Mouse (Mus musculus) G1E (cell line): ENCODE results near the gene Atp1b1. TPM values are rescaled to one million over a fixed set of nuclear protein-coding genes. Genes with fewer than 3 reads are reported as not detected.

ENCODE experiments used
- ATAC-seq: 2 replicates; pipeline ENCODE4 v1.8.0; 2016; ENCODE audit warnings: mild to moderate bottlenecking; ENCODE audit not compliant: insufficient number of reproducible peaks, poor library complexity, low FRiP score, severe bottlenecking; ENCODE audit errors: extremely low read depth
- DNase-seq: peaks from one replicate; pipeline ENCODE4 v3.0.0; 2012; ENCODE audit warnings: low spot score
- H3K27me3 ChIP-seq: 2 replicates; pipeline ENCODE4 v1.6.1; 2012; ENCODE audit warnings: mild to moderate bottlenecking, low read length, inconsistent platforms; ENCODE audit not compliant: insufficient read depth
- H3K36me3 ChIP-seq: replicated peaks from 2 replicates; pipeline ENCODE3; 2012; ENCODE audit warnings: mild to moderate bottlenecking, inconsistent platforms
- H3K4me1 ChIP-seq: 2 replicates; pipeline ENCODE4 v1.6.1; 2012; ENCODE audit warnings: low read depth, low read length, inconsistent platforms, mixed read lengths; ENCODE audit not compliant: insufficient read depth
- H3K4me3 ChIP-seq: 2 replicates; pipeline ENCODE4 v1.5.1; 2012; ENCODE audit warnings: low read depth, mild to moderate bottlenecking, inconsistent platforms, low read length, moderate library complexity, mixed read lengths
- H3K9me3 ChIP-seq: replicated peaks from 2 replicates; pipeline ENCODE4 v1.6.1; 2012; ENCODE audit warnings: inconsistent platforms
- CTCF ChIP-seq: IDR thresholded peaks from 2 replicates; pipeline ENCODE4 v1.5.1; 2012; ENCODE audit warnings: low read depth, low read length, inconsistent platforms, mixed read lengths
- GATA1 ChIP-seq: IDR thresholded peaks from 2 replicates; pipeline ENCODE4 v1.6.1; 2012; ENCODE audit warnings: borderline replicate concordance, low read length, inconsistent platforms, mixed read lengths
- GATA2 ChIP-seq: IDR thresholded peaks from 2 replicates; pipeline ENCODE4 v1.6.1; 2012; ENCODE audit warnings: low read depth, low read length, inconsistent platforms, borderline replicate concordance
- POLR2AphosphoS5 ChIP-seq: IDR thresholded peaks from 2 replicates; pipeline ENCODE4 v1.6.1; 2012; ENCODE audit warnings: low read depth, low read length, inconsistent platforms; ENCODE audit not compliant: insufficient replicate concordance
- TAL1 ChIP-seq: conservative IDR thresholded peaks from 2 replicates; pipeline ENCODE4 v1.6.1; 2012; ENCODE audit warnings: low read depth, low read length, inconsistent platforms, mixed read lengths
- polyA plus RNA-seq: library from polyadenylated mRNA; stranded (reverse); fragments of >175 nt; gene quantifications from 2 replicates; pipeline ENCODE4 v1.2.3, GENCODE M21; 2012
- total RNA-seq, 2 experiments: library from RNA; stranded (forward) in 1 of 2; stranded (reverse) in 1 of 2; fragments of 200-1000 nt in 1 of 2; fragments of >200 nt in 1 of 2; fragmentation: Nextera tagmentation in 1 of 2; gene quantifications; 2 replicates each; pipeline ENCODE4 v1.2.3; 2014 to 2017

Atp1b1 gene
- total and polyA plus RNA-seq, 3 experiments = 0.76 TPM; not detected in 2

GRCm38 (mm10) chr1:164453739-164454138 lies 4.4 kb downstream of the Atp1b1 start:
- no peak for TF ChIP-seq CTCF
- no peak for TF ChIP-seq GATA1
- no peak for TF ChIP-seq POLR2AphosphoS5
- no peak for TF ChIP-seq TAL1
- no peak for TF ChIP-seq GATA2
- peaks cover 6% of the 10 kb centered on the region; the same call in 1 of the 2 replicates for H3K27me3 ChIP-seq
- H3K4me1 ChIP-seq = no peaks in the 10 kb centered on the region
- H3K4me3 ChIP-seq = no peak overlapping the region
- DNase-seq = no peak
- no peak for ATAC-seq
- H3K36me3 ChIP-seq = no peaks in the 10 kb centered on the region
- H3K9me3 ChIP-seq = peaks cover 14% of the 10 kb centered on the region

DNA sequence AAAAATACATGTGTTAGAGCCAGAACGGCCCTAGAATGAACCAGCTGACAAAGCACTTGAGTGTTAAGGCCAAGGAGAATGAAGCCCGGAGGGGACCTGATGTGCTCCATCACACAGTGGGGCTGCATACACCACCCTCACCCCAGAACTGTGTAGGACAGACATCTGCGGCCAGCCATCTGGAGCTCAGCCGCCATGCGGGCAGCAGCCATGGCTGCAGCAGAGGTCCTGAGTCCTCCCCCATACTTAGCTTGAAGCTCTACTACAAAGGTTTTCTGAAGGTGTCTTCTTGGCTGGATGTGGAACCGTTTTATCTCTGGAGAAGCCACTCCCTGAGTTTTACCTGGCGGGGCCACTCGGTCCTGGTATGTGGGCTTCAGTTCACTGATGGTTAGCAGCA lies 5.0 kb downstream of the Atp1b1 start:
- peaks cover 8% of the 10 kb centered on the region for H3K9me3 ChIP-seq
- DNase-seq = no peak
- TF ChIP-seq CTCF = no peak
- TF ChIP-seq GATA2 = no peak
- no peak for TF ChIP-seq POLR2AphosphoS5
- no peak for TF ChIP-seq GATA1
- no peak for TF ChIP-seq TAL1
- H3K4me1 ChIP-seq = no peaks in the 10 kb centered on the region
- H3K4me3 ChIP-seq = no peak overlapping the region
- ATAC-seq = no peak
- peaks cover 2% of the 10 kb centered on the region; the same call in 1 of the 2 replicates for H3K27me3 ChIP-seq
- no peaks in the 10 kb centered on the region for H3K36me3 ChIP-seq

- Histone ChIP-seq H3K36me3 (no peaks in the 10 kb centered on the region), H3K4me3 (no peak overlapping the region), H3K4me1 (no peaks in the 10 kb centered on the region), H3K9me3 (peaks cover 2% of the 10 kb centered on the region; the same call in 1 of the 2 replicates), H3K27me3 (peaks cover 2% of the 10 kb centered on the region; the same call in 1 of the 2 replicates)
- TF ChIP-seq GATA1 (no peak), POLR2AphosphoS5 (no peak), TAL1 (no peak), GATA2 (no peak)
- no peak for DNase-seq
- no peak for ATAC-seq
Observed at GRCm38 (mm10) chr1:164452580-164452979, 5.6 kb downstream of the Atp1b1 start.

- no peak for TF ChIP-seq POLR2AphosphoS5
- TF ChIP-seq CTCF = no peak
- TF ChIP-seq GATA2 = no peak
- TF ChIP-seq TAL1 = no peak
- TF ChIP-seq GATA1 = no peak
- Histone ChIP-seq H3K9me3 (no peaks in the 10 kb centered on the region), H3K36me3 (no peaks in the 10 kb centered on the region), H3K4me3 (no peak overlapping the region), H3K4me1 (no peaks in the 10 kb centered on the region), H3K27me3 (no peaks in the 10 kb centered on the region)
- ATAC-seq = no peak
- no peak for DNase-seq
Observed at GRCm38 (mm10) chr1:164451346-164451745, 6.8 kb downstream of the Atp1b1 start.

DNA sequence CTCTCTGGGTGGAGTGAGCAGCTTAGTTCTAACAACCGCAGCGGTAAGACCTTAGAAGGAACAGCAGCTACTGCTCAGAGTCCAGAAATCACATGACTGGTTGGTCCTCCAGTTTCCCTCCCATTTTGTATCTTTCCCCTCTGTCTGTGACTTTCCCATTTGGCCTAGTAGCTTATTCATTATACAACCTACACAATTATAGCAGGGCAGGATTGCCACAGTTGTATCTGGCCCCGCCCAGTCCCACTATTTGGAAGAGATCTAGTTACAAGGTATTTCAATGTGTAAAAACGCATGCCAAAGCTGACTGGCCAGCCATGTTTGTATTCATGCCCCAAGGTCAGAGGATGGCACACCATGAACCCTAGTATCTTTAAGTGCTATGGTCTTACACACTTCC lies 7.5 kb downstream of the Atp1b1 start:
- no peaks in the 10 kb centered on the region for H3K27me3 ChIP-seq
- no peak for TF ChIP-seq POLR2AphosphoS5
- TF ChIP-seq CTCF = no peak
- no peak for TF ChIP-seq GATA2
- no peak for TF ChIP-seq GATA1
- TF ChIP-seq TAL1 = no peak

GRCm38 (mm10) chr1:164450231-164450630 lies 7.9 kb downstream of the Atp1b1 start:
- H3K36me3 ChIP-seq = no peaks in the 10 kb centered on the region
- H3K9me3 ChIP-seq = no peaks in the 10 kb centered on the region
- DNase-seq = no peak
- ATAC-seq = no peak
- no peaks in the 10 kb centered on the region for H3K27me3 ChIP-seq
- H3K4me1 ChIP-seq = no peaks in the 10 kb centered on the region
- TF ChIP-seq POLR2AphosphoS5 = no peak
- no peak for TF ChIP-seq GATA1
- TF ChIP-seq CTCF = no peak
- no peak for TF ChIP-seq TAL1
- TF ChIP-seq GATA2 = no peak
- no peak overlapping the region for H3K4me3 ChIP-seq

More for the DNA sequence above, 7.5 kb downstream of the Atp1b1 start:
- Histone ChIP-seq H3K4me3 (no peak overlapping the region), H3K36me3 (no peaks in the 10 kb centered on the region), H3K9me3 (no peaks in the 10 kb centered on the region), H3K4me1 (no peaks in the 10 kb centered on the region)
- DNase-seq (no peak), ATAC-seq (no peak)

GRCm38 (mm10) chr1:164449626-164450025 lies 8.5 kb downstream of the Atp1b1 start:
- Histone ChIP-seq H3K27me3 (no peaks in the 10 kb centered on the region), H3K4me3 (no peak overlapping the region), H3K4me1 (no peaks in the 10 kb centered on the region), H3K36me3 (no peaks in the 10 kb centered on the region), H3K9me3 (no peaks in the 10 kb centered on the region)
- DNase-seq (no peak), ATAC-seq (no peak)
- TF ChIP-seq TAL1 = no peak
- no peak for TF ChIP-seq POLR2AphosphoS5
- no peak for TF ChIP-seq GATA1
- TF ChIP-seq GATA2 = no peak
- TF ChIP-seq CTCF = no peak
